Mouse (Mus musculus) layer of hippocampus, adult 9-11 months (tissue): ENCODE data around the gene Dnah11.

Experiments
- DNase-seq: peaks from one replicate; pipeline ENCODE4 v3.0.0; 2022

Dnah11 gene

GRCm38 (mm10) chr12:118198386-118199093 is at the start of gene Dnah11:
Gene Dnah11 (minus strand): TSS chr12:118199043.
- peak; percentile 5 for DNase-seq

GRCm38 (mm10) chr12:118221182-118221581 is 22.3 kb upstream of the Dnah11 start:
- no peak for DNase-seq

- no peak for DNase-seq
These were observed 21.2 kb upstream of the Dnah11 start for GRCm38 (mm10) chr12:118220062-118220461.

GRCm38 (mm10) chr12:118212163-118212562 is 13.3 kb upstream of the Dnah11 start:
- DNase-seq: no peak

GRCm38 (mm10) chr12:118196583-118196982 is 2.3 kb downstream of the Dnah11 start:
- no peak for DNase-seq

GRCm38 (mm10) chr12:118189535-118189934 is 9.3 kb downstream of the Dnah11 start:
- no peak for DNase-seq

- DNase-seq: no peak
These were observed 11.2 kb downstream of the Dnah11 start for GRCm38 (mm10) chr12:118187663-118188062.

GRCm38 (mm10) chr12:118186881-118187489 is 11.9 kb downstream of the Dnah11 start:
- no peak for DNase-seq

GRCm38 (mm10) chr12:118186120-118186880 is 12.5 kb downstream of the Dnah11 start:
- no peak for DNase-seq

GRCm38 (mm10) chr12:118184731-118185130 is 14.1 kb downstream of the Dnah11 start:
- DNase-seq: no peak

- no peak for DNase-seq
These were observed 21.1 kb downstream of the Dnah11 start for GRCm38 (mm10) chr12:118177756-118178155.

- DNase-seq: no peak
These were observed 34.1 kb downstream of the Dnah11 start for GRCm38 (mm10) chr12:118164785-118165184.

GRCm38 (mm10) chr12:118156986-118157385 is 41.9 kb downstream of the Dnah11 start:
- DNase-seq: no peak

GRCm38 (mm10) chr12:118147521-118148033 is 51.3 kb downstream of the Dnah11 start:
- no peak for DNase-seq

GRCm38 (mm10) chr12:118128116-118128515 is 70.7 kb downstream of the Dnah11 start:
- no peak for DNase-seq

- DNase-seq: no peak
These were observed 79.2 kb downstream of the Dnah11 start for GRCm38 (mm10) chr12:118119668-118120067.

GRCm38 (mm10) chr12:118112599-118112998 is 86.2 kb downstream of the Dnah11 start:
- DNase-seq: peak; percentile 66

- no peak for DNase-seq
These were observed 86.9 kb downstream of the Dnah11 start for GRCm38 (mm10) chr12:118111896-118112295.

- no peak for DNase-seq
These were observed 91.1 kb downstream of the Dnah11 start for GRCm38 (mm10) chr12:118107719-118108118.

- peak; percentile 25 for DNase-seq
These were observed 94.3 kb downstream of the Dnah11 start for GRCm38 (mm10) chr12:118104520-118104919.

GRCm38 (mm10) chr12:118099694-118100093 is 99.1 kb downstream of the Dnah11 start:
- no peak for DNase-seq

- peak; percentile 35 for DNase-seq
These were observed 100.6 kb downstream of the Dnah11 start for GRCm38 (mm10) chr12:118098257-118098656.

- no peak for DNase-seq
These were observed 103.9 kb downstream of the Dnah11 start for GRCm38 (mm10) chr12:118094946-118095345.

GRCm38 (mm10) chr12:118085291-118085690 is 113.6 kb downstream of the Dnah11 start:
- no peak for DNase-seq
